Mouse (Mus musculus) hindbrain, embryonic 14.5 days (tissue): Measurements from ENCODE around the gene Cenpt. TPM values are rescaled to one million over a fixed set of nuclear protein-coding genes. Genes with fewer than 3 reads are reported as not detected.

Source experiments
- ATAC-seq: fragments of 200-750 bp; cut with Nextera tagmentation; 2 replicates; pipeline ENCODE4 v1.8.0; 2017; ENCODE audit warnings: moderate number of reproducible peaks, mild to moderate bottlenecking, moderate TSS enrichment, moderate library complexity; ENCODE audit not compliant: low FRiP score
- DNase-seq: peaks from one replicate; pipeline ENCODE4 v3.0.0-alpha.2; 2015; ENCODE audit warnings: low spot score
- H3K27ac ChIP-seq: fragments of 300-500 bp; sonication (generic); 2 replicates; pipeline ENCODE4 v1.5.1; 2014; ENCODE audit warnings: mild to moderate bottlenecking, moderate library complexity
- H3K27me3 ChIP-seq: fragments of 300-500 bp; sonication (generic); 2 replicates; pipeline ENCODE4 v1.6.1; 2014; ENCODE audit warnings: mild to moderate bottlenecking, low read length, mixed read lengths; ENCODE audit not compliant: control insufficient read depth, insufficient read depth
- H3K36me3 ChIP-seq: fragments of 300-500 bp; sonication (generic); replicated peaks from 2 replicates; pipeline ENCODE4 v1.6.1; 2014; ENCODE audit not compliant: control insufficient read depth, insufficient read depth
- H3K4me1 ChIP-seq: fragments of 300-500 bp; sonication (generic); replicated peaks from 2 replicates; pipeline ENCODE4 v1.6.1; 2014; ENCODE audit warnings: antibody characterized with exemption, low read length, mixed read lengths; ENCODE audit not compliant: control insufficient read depth, insufficient read depth
- H3K4me2 ChIP-seq: fragments of 300-500 bp; sonication (generic); replicated peaks from 2 replicates; pipeline ENCODE4 v1.6.1; 2014; ENCODE audit warnings: mild to moderate bottlenecking, moderate library complexity
- H3K4me3 ChIP-seq: fragments of 300-500 bp; sonication (generic); replicated peaks from 2 replicates; pipeline ENCODE4 v1.5.1; 2014; ENCODE audit warnings: mild to moderate bottlenecking, low read length
- H3K9ac ChIP-seq: fragments of 300-500 bp; sonication (generic); 2 replicates; pipeline ENCODE4 v1.6.1; 2014
- H3K9me3 ChIP-seq: fragments of 300-500 bp; sonication (generic); 2 replicates; pipeline ENCODE4 v1.6.1; 2016; ENCODE audit warnings: low read length; ENCODE audit not compliant: control insufficient read depth
- WGBS: fragments of 180-500 bp; shearing (Covaris S2); extraction: QIAGEN DNeasy Blood & Tissue Kit; methylation state at CpG from one replicate; pipeline ENCODE4 v1.1.7; 2014; 5-methylcytosine and 5-hydroxymethylcytosine counted together
- polyA plus RNA-seq: library from polyadenylated mRNA; unstranded; fragments of >200 nt; fragmentation: Nextera tagmentation; extraction: Ambion mirVana; gene quantifications from 2 replicates; pipeline ENCODE4 v1.2.1, GENCODE M21; 2014

Gene Cenpt
- polyA plus RNA-seq, 1 experiment from 2014 or later = 46.3 TPM

GRCm38 (mm10) chr8:105855248-105856167, 2.4 kb upstream of the Cenpt start:
- peaks cover 33% of the 10 kb centered on the region for H3K4me1 ChIP-seq
- WGBS = under 1% methylated on average over 71 of the region's 71 CpGs

GRCm38 (mm10) chr8:105854715-105855216, 1.7 kb upstream of the Cenpt start, which contains the start of gene Thap11:
Gene Thap11, plus strand, starts transcription at chr8:105855132.
- peak within 1 kb of the TSS; percentile 71 for H3K4me3 ChIP-seq
- H3K9me3 ChIP-seq = no peaks in the 10 kb centered on the region
- no peaks in the 10 kb centered on the region for H3K27me3 ChIP-seq
- peaks cover 36% of the 10 kb centered on the region for H3K4me1 ChIP-seq
- peak within 1 kb of the TSS; percentile 82 for H3K27ac ChIP-seq
- H3K4me2 ChIP-seq = peak within 1 kb of the TSS; percentile 96
- peak; percentile 91 for DNase-seq
- H3K36me3 ChIP-seq = 0 out of 2 replicates have a peak, but pooled peaks cover 12% of the 10 kb centered on the region
- peak; percentile 92 for ATAC-seq
- WGBS = under 1% methylated on average over 43 of the region's 43 CpGs
- H3K9ac ChIP-seq = peak within 1 kb of the TSS; percentile 77

More at GRCm38 (mm10) chr8:105855248-105856167, 2.4 kb upstream of the Cenpt start:
- ATAC-seq (peak; percentile 38), DNase-seq (peak; percentile 50)
- Histone ChIP-seq H3K27me3 (no peaks in the 10 kb centered on the region), H3K36me3 (0 out of 2 replicates have a peak, but pooled peaks cover 12% of the 10 kb centered on the region), H3K4me2 (peak overlapping the region; percentile 96), H3K4me3 (peak overlapping the region; percentile 71), H3K9ac (peak overlapping the region; percentile 77), H3K27ac (peak overlapping the region; percentile 82), H3K9me3 (no peaks in the 10 kb centered on the region)

GRCm38 (mm10) chr8:105854303-105854702, 1.2 kb upstream of the Cenpt start:
- H3K36me3 ChIP-seq = 0 out of 2 replicates have a peak, but pooled peaks cover 14% of the 10 kb centered on the region
- ATAC-seq = no peak
- peaks cover 36% of the 10 kb centered on the region for H3K4me1 ChIP-seq
- peak overlapping the region; percentile 71 for H3K4me3 ChIP-seq
- 30% methylated on average over 8 of the region's 8 CpGs for WGBS
- H3K4me2 ChIP-seq = peak overlapping the region; percentile 96
- H3K27ac ChIP-seq = no peak overlapping the region
- no peak for DNase-seq
- H3K27me3 ChIP-seq = no peaks in the 10 kb centered on the region
- no peaks in the 10 kb centered on the region for H3K9me3 ChIP-seq
- peak overlapping the region; percentile 77; the same call in 1 of the 2 replicates for H3K9ac ChIP-seq

- H3K4me3 ChIP-seq = peak overlapping the region; percentile 77
- WGBS = 83% methylated on average over 12 of the region's 12 CpGs
- no peak overlapping the region for H3K27ac ChIP-seq
- H3K27me3 ChIP-seq = no peaks in the 10 kb centered on the region
- H3K9me3 ChIP-seq = no peaks in the 10 kb centered on the region
- peak overlapping the region; percentile 83; the same call in 1 of the 2 replicates for H3K4me2 ChIP-seq
- H3K36me3 ChIP-seq = peaks cover 22% of the 10 kb centered on the region
- H3K4me1 ChIP-seq = peaks cover 26% of the 10 kb centered on the region
- H3K9ac ChIP-seq = no peak overlapping the region
- DNase-seq (no peak), ATAC-seq (no peak)
Observed at GRCm38 (mm10) chr8:105852146-105852729, 840 bp downstream of the Cenpt start.

GRCm38 (mm10) chr8:105851651-105852143, 1.4 kb downstream of the Cenpt start:
- Histone ChIP-seq H3K4me2 (peak overlapping the region; percentile 83), H3K36me3 (peaks cover 28% of the 10 kb centered on the region), H3K9me3 (no peaks in the 10 kb centered on the region), H3K4me1 (peaks cover 21% of the 10 kb centered on the region), H3K27ac (peak overlapping the region; percentile 81; the same call in 1 of the 2 replicates), H3K27me3 (no peaks in the 10 kb centered on the region), H3K4me3 (peak overlapping the region; percentile 77), H3K9ac (peak overlapping the region; percentile 85)
- peak; percentile 86 for ATAC-seq
- WGBS = under 1% methylated on average over 34 of the region's 34 CpGs
- DNase-seq = peak; percentile 96

- no peak for DNase-seq
- no peaks in the 10 kb centered on the region for H3K9me3 ChIP-seq
- no peak overlapping the region for H3K27ac ChIP-seq
- WGBS = 82% methylated on average over 7 of the region's 7 CpGs
- no peaks in the 10 kb centered on the region for H3K27me3 ChIP-seq
- H3K4me3 ChIP-seq = no peak overlapping the region
- H3K9ac ChIP-seq = no peak overlapping the region
- peaks cover 11% of the 10 kb centered on the region for H3K4me1 ChIP-seq
- H3K4me2 ChIP-seq = peak overlapping the region; percentile 40
- no peak for ATAC-seq
- H3K36me3 ChIP-seq = peaks cover 39% of the 10 kb centered on the region
Observed at GRCm38 (mm10) chr8:105850611-105851010, 2.5 kb downstream of the Cenpt start.

- Histone ChIP-seq H3K4me3 (no peak overlapping the region), H3K4me2 (peak overlapping the region; percentile 40; the same call in 1 of the 2 replicates)
- 86% methylated on average over 4 of the region's 4 CpGs for WGBS
Observed at GRCm38 (mm10) chr8:105850014-105850413, 3.1 kb downstream of the Cenpt start.

GRCm38 (mm10) chr8:105846678-105847077, 6.4 kb downstream of the Cenpt start:
- peaks cover 70% of the 10 kb centered on the region for H3K36me3 ChIP-seq
- no peak overlapping the region for H3K4me3 ChIP-seq
- H3K9me3 ChIP-seq = no peaks in the 10 kb centered on the region
- no peak overlapping the region for H3K9ac ChIP-seq
- H3K27me3 ChIP-seq = no peaks in the 10 kb centered on the region
- no peak for DNase-seq
- H3K4me1 ChIP-seq = peaks cover 8% of the 10 kb centered on the region
- no peak overlapping the region for H3K27ac ChIP-seq
- no peak for ATAC-seq
- 89% methylated on average over 11 of the region's 11 CpGs for WGBS
- H3K4me2 ChIP-seq = no peak overlapping the region

More at GRCm38 (mm10) chr8:105850014-105850413, 3.1 kb downstream of the Cenpt start:
- ATAC-seq (no peak), DNase-seq (no peak)
- no peak overlapping the region for H3K9ac ChIP-seq
- no peaks in the 10 kb centered on the region for H3K27me3 ChIP-seq
- H3K27ac ChIP-seq = no peak overlapping the region
- no peaks in the 10 kb centered on the region for H3K9me3 ChIP-seq
- H3K4me1 ChIP-seq = peaks cover 11% of the 10 kb centered on the region
- H3K36me3 ChIP-seq = peaks cover 44% of the 10 kb centered on the region

GRCm38 (mm10) chr8:105839209-105839608, 13.9 kb downstream of the Cenpt start:
- no peak overlapping the region for H3K9ac ChIP-seq
- 94% methylated on average over 5 of the region's 5 CpGs for WGBS
- no peaks in the 10 kb centered on the region for H3K9me3 ChIP-seq
- peaks cover 17% of the 10 kb centered on the region for H3K36me3 ChIP-seq
- H3K27me3 ChIP-seq = no peaks in the 10 kb centered on the region
- no peak overlapping the region for H3K4me3 ChIP-seq
- no peak for ATAC-seq
- no peak overlapping the region for H3K27ac ChIP-seq
- no peaks in the 10 kb centered on the region for H3K4me1 ChIP-seq
- DNase-seq = no peak
- no peak overlapping the region for H3K4me2 ChIP-seq
